Mouse (Mus musculus) lung, postnatal 0 days (tissue): ENCODE measurements around the gene Hist2h3c2. TPM values are rescaled to one million over a fixed set of nuclear protein-coding genes. Genes with fewer than 3 reads are reported as not detected.
A peak's percentile ranks its signal among the peaks of the same experiment; 100 is the strongest.
"Not testable (repeated sequence)": the region's sequence is repeated elsewhere in the genome, so short reads cannot be mapped to it uniquely, and the experiment has no call there.

Experiments
- ATAC-seq: fragments of 200-750 bp; cut with Nextera tagmentation; 2 replicates; pipeline ENCODE4 v1.8.0; 2017; ENCODE audit warnings: moderate library complexity
- DNase-seq: peaks from one replicate; pipeline ENCODE4 v3.0.0-alpha.2; 2016; ENCODE audit warnings: low spot score
- H3K27ac ChIP-seq: fragments of 300-500 bp; sonication (generic); 2 replicates; pipeline ENCODE4 v1.5.1; 2014; ENCODE audit warnings: antibody characterized with exemption, mild to moderate bottlenecking, low read length, mixed read lengths
- H3K27me3 ChIP-seq: fragments of 300-500 bp; sonication (generic); replicated peaks from 2 replicates; pipeline ENCODE4 v1.6.1; 2014; ENCODE audit warnings: low read length, mixed read lengths; ENCODE audit not compliant: insufficient read depth
- H3K36me3 ChIP-seq: fragments of 300-500 bp; sonication (generic); 2 replicates; pipeline ENCODE4 v1.6.1; 2014; ENCODE audit warnings: low read length, mixed read lengths; ENCODE audit not compliant: insufficient read depth
- H3K4me1 ChIP-seq: fragments of 300-500 bp; sonication (generic); 2 replicates; pipeline ENCODE4 v1.6.1; 2014; ENCODE audit warnings: antibody characterized with exemption, low read depth, low read length, mixed read lengths; ENCODE audit not compliant: insufficient read depth
- H3K4me2 ChIP-seq: fragments of 300-500 bp; sonication (generic); replicated peaks from 2 replicates; pipeline ENCODE4 v1.6.1; 2014; ENCODE audit warnings: low read depth, mild to moderate bottlenecking, low read length, moderate library complexity, mixed read lengths
- H3K4me3 ChIP-seq: fragments of 300-500 bp; sonication (generic); 2 replicates; pipeline ENCODE4 v1.5.1; 2014; ENCODE audit warnings: low read depth, low read length
- H3K9ac ChIP-seq: fragments of 300-500 bp; sonication (generic); replicated peaks from 2 replicates; pipeline ENCODE4 v1.6.1; 2014; ENCODE audit warnings: low read depth, mild to moderate bottlenecking
- H3K9me3 ChIP-seq: fragments of 300-500 bp; sonication (generic); 2 replicates; pipeline ENCODE4 v1.6.1; 2016; ENCODE audit warnings: low read length, mixed read lengths
- CTCF ChIP-seq: IDR thresholded peaks from 2 replicates; pipeline ENCODE4 v1.5.1; 2016; ENCODE audit warnings: antibody characterized with exemption, mild to moderate bottlenecking
- EP300 ChIP-seq: IDR thresholded peaks from 2 replicates; pipeline ENCODE4 v1.6.1; 2016; ENCODE audit warnings: antibody characterized with exemption, mild to moderate bottlenecking, control low read depth
- WGBS: fragments of 180-500 bp; shearing (Covaris S2); extraction: QIAGEN DNeasy Blood & Tissue Kit; methylation state at CpG from one replicate; pipeline ENCODE4 v1.1.7; 2014; 5-methylcytosine and 5-hydroxymethylcytosine counted together
- polyA plus RNA-seq: library from polyadenylated mRNA; unstranded; fragments of >200 nt; fragmentation: Nextera tagmentation; extraction: Ambion mirVana; gene quantifications from 2 replicates; pipeline ENCODE4 v1.2.1, GENCODE M21; 2015

Hist2h3c2 gene
- polyA plus RNA-seq, 1 experiment from 2014 or later = 1.8 TPM

DNA sequence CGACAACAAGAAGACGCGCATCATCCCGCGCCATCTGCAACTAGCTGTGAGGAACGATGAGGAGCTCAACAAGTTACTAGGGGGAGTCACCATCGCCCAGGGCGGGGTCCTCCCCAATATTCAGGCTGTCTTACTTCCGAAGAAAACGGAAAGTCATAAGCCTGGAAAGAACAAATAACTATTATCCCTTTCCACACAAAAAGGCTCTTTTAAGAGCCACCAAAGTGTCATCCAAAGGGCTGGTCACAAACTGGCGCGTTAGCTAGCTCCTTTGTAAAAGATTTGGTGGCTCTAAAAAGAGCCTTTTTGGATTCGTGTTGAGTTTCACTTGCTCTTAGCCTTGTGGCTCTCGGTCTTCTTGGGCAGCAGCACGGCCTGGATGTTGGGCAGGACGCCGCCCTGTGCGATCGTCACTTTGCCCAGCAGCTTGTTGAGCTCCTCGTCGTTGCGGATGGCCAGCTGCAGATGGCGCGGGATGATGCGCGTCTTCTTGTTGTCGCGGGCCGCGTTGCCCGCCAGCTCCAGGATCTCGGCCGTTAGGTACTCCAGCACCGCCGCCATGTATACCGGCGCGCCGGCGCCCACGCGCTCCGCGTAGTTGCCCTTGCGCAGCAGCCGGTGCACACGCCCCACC, 18.7 kb downstream of the Hist2h3c2 start:
- not testable (repeated sequence) for DNase-seq, H3K36me3 ChIP-seq, H3K4me1 ChIP-seq, H3K27me3 ChIP-seq, H3K9me3 ChIP-seq
- peak; percentile 6; the same call in 1 of the 2 replicates for TF ChIP-seq CTCF
- peak overlapping the region; percentile 64 for H3K4me3 ChIP-seq
- 1% methylated on average over 23 of the region's 47 CpGs for WGBS
- H3K27ac ChIP-seq = peak overlapping the region; percentile 98
- peak overlapping the region; percentile 74 for H3K4me2 ChIP-seq
- peak; percentile 9 for ATAC-seq
- H3K9ac ChIP-seq = peak overlapping the region; percentile 89

DNA sequence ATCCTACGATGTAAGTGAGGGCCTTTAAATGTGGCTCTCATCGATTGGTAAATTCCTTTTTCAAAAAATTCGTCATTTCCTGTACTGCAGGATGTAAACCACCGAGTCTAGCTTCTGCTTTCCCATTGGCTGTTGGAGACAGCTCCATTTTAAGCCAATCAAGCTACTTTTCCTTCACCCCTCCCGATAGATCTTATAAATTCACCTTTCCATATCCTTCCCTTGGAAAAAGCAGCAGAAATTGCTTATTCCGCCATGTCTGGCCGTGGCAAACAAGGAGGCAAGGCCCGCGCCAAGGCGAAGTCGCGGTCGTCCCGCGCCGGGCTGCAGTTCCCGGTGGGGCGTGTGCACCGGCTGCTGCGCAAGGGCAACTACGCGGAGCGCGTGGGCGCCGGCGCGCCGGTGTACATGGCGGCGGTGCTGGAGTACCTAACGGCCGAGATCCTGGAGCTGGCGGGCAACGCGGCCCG, 19.2 kb downstream of the Hist2h3c2 start, which contains the start of the genes Bola1 and Hist2h2ab:
TSS of gene Bola1 (minus strand) at position 49 of the 470 bp plus-strand sequence.
TSS of gene Hist2h2ab (plus strand) at position 205 of the 470 bp plus-strand sequence.
- Histone ChIP-seq H3K9ac (peak within 1 kb of the TSS; percentile 89), H3K27ac (peak within 1 kb of the TSS; percentile 98), H3K4me2 (peak within 1 kb of the TSS; percentile 74), H3K9me3 (no peaks in the 10 kb centered on the region), H3K4me1 (peaks cover 9% of the 10 kb centered on the region; the same call in 1 of the 2 replicates), H3K36me3 (no peaks in the 10 kb centered on the region), H3K27me3 (no peaks in the 10 kb centered on the region), H3K4me3 (peak within 1 kb of the TSS; percentile 64)
- peak; percentile 97 for DNase-seq
- peak; percentile 72 for ATAC-seq
- TF ChIP-seq EP300 (peak; percentile 60; the same call in 1 of the 2 replicates), CTCF (no peak)
- WGBS = under 1% methylated on average over 36 of the region's 37 CpGs

DNA sequence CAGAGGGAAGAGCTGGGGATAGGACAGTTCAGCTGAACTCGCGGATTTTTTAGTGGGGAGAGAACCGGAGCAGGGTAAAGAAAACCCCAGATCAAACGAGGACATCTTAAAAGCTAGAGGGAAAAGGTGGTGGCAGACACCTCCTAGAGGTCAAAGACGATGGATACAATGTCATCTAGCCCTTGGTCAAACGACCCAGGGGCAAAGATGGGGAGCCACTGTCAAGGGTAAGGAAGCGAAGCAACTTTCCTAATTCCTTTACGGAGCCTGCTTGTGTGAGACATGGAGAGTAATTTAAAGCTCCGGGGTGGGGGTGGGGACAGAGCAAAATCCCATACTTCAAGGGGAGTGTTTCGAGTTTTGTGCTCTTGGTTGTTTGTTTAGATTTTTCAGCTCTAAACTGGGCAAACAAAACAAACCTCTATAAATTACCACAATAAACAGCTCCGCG, 19.7 kb downstream of the Hist2h3c2 start:
- WGBS = under 1% methylated on average over 12 of the region's 12 CpGs
- no peaks in the 10 kb centered on the region for H3K27me3 ChIP-seq
- DNase-seq (peak; percentile 50), ATAC-seq (0 out of 2 replicates have a peak, but pooled peaks have one; percentile 0)
- peak overlapping the region; percentile 64 for H3K4me3 ChIP-seq
- H3K4me1 ChIP-seq = peaks cover 9% of the 10 kb centered on the region; the same call in 1 of the 2 replicates
- no peaks in the 10 kb centered on the region for H3K9me3 ChIP-seq
- H3K9ac ChIP-seq = peak overlapping the region; percentile 35
- TF ChIP-seq CTCF (peak; percentile 37), EP300 (no peak)
- no peaks in the 10 kb centered on the region for H3K36me3 ChIP-seq
- H3K27ac ChIP-seq = peak overlapping the region; percentile 98
- H3K4me2 ChIP-seq = peak overlapping the region; percentile 74

DNA sequence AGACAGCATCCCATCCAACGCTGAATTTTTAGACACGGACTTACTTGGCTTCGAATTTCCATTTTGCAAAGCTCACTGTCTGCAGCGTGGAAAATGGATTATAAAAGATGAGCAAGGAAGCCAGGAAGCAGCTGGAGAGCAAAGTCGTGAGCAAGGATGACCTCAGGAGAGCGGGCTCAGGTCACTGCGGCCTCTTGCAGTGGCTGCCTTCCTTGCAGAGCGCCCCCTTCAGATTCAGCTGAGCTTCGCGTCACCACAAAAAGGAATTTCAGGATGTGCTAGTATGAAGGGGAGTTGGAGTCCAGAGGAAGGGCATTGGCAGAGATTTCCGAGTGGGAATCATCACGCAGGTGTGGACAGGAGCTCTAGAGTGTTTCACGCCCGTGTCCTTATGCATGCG, 29.7 kb downstream of the Hist2h3c2 start:
- no peak overlapping the region for H3K9ac ChIP-seq
- no peaks in the 10 kb centered on the region for H3K4me1 ChIP-seq
- DNase-seq = no peak
- H3K36me3 ChIP-seq = no peaks in the 10 kb centered on the region
- H3K4me2 ChIP-seq = no peak overlapping the region
- H3K4me3 ChIP-seq = no peak overlapping the region
- no peaks in the 10 kb centered on the region for H3K27me3 ChIP-seq
- no peaks in the 10 kb centered on the region for H3K9me3 ChIP-seq
- H3K27ac ChIP-seq = no peak overlapping the region
- WGBS = 23% methylated on average over 15 of the region's 15 CpGs
- ATAC-seq = no peak
- TF ChIP-seq EP300 = no peak
- peak; percentile 55 for TF ChIP-seq CTCF

DNA sequence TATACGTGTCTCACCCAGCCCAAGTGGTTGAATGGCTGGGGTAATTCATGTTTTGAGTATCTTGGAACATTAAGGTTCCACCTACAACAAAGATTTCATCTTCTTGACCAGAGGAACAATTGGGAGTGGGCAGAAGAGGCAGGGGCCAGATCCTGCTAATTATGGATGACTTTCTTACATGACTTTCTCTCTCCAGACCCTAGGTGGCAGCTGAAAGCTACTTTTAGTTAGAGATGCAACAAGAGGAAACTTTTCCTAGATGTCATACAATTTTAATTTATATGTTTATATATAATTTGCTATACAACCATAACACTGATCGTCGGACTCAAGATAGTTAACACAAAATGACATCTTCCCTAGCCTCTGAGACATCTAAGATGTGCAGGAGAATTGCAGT, 31.1 kb downstream of the Hist2h3c2 start:
- WGBS = 61% methylated on average over 3 of the region's 3 CpGs
- H3K4me1 ChIP-seq = no peaks in the 10 kb centered on the region

DNA sequence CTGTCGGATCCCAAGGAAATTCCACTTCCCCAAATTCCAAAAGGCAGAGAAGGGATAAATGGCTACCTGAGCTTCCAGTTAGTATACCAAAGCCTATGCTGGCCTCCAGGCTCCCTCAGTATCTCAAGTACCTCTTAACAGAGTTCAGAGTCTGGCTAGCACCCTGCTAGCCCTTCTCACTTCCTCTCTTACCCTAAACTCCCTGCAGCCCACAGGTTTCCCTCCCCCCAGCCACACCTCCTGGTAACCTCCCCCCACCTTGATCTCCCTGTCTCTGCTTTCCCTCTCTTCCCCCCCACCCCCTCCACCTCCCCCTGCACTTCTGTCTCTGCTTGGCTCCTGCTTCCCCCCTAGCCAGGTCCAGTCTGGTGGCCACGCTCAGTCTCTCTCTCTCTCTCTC, 39.2 kb downstream of the Hist2h3c2 start:
- Histone ChIP-seq H3K4me1 (peaks cover 12% of the 10 kb centered on the region; the same call in 1 of the 2 replicates), H3K9ac (no peak overlapping the region)

More for the DNA sequence above, 31.1 kb downstream of the Hist2h3c2 start:
- no peak overlapping the region for H3K27ac ChIP-seq
- H3K4me3 ChIP-seq = no peak overlapping the region
- TF ChIP-seq CTCF (peak; percentile 32), EP300 (no peak)
- H3K27me3 ChIP-seq = no peaks in the 10 kb centered on the region
- DNase-seq (no peak), ATAC-seq (no peak)
- H3K4me2 ChIP-seq = no peak overlapping the region
- no peaks in the 10 kb centered on the region for H3K9me3 ChIP-seq
- no peak overlapping the region for H3K9ac ChIP-seq
- H3K36me3 ChIP-seq = no peaks in the 10 kb centered on the region

DNA sequence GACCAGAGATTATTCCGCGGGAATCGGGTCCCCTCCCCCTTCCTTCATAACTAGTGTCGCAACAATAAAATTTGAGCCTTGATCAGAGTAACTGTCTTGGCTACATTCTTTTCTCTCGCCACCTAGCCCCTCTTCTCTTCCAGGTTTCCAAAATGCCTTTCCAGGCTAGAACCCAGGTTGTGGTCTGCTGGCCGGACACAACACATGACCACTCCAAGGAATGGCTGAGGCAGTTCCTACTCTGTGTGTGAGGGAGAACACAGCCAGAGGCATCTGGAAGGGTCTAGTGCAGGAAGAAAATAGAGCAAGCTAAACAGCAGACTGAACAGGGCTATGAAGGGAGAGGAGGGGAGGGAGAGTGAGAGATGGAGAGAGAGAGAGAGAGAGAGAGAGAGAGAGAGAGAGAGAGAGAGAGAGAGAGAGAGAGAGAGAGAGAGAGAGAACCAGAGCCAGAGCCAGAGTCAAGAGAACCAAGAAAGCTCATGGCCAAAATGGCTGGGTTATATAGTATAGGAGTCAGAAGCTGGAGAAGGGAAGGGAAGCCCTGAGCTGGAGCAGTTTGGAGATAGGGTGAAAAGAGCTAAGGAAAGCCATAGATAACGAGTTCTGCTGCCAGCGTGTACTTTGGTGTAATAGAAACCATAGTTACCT, 40.2 kb downstream of the Hist2h3c2 start:
- not testable (repeated sequence) for H3K9ac ChIP-seq, ATAC-seq, H3K9me3 ChIP-seq, H3K27me3 ChIP-seq, H3K4me2 ChIP-seq, H3K27ac ChIP-seq, H3K4me3 ChIP-seq, DNase-seq, H3K36me3 ChIP-seq
- H3K4me1 ChIP-seq = peaks cover 12% of the 10 kb centered on the region; the same call in 1 of the 2 replicates
- 25% methylated on average over 7 of the region's 8 CpGs for WGBS

More for the DNA sequence above, 39.2 kb downstream of the Hist2h3c2 start:
- H3K4me2 ChIP-seq = no peak overlapping the region
- H3K27me3 ChIP-seq = no peaks in the 10 kb centered on the region
- WGBS = 37% methylated on average over 2 of the region's 2 CpGs
- no peak overlapping the region for H3K4me3 ChIP-seq
- no peaks in the 10 kb centered on the region for H3K9me3 ChIP-seq
- no peaks in the 10 kb centered on the region for H3K36me3 ChIP-seq
- ATAC-seq (no peak), DNase-seq (no peak)
- TF ChIP-seq EP300 = no peak
- no peak for TF ChIP-seq CTCF
- no peak overlapping the region for H3K27ac ChIP-seq
